1 mouse cellular context compared by ENCODE assay signal in genomic region chr9:21264272-21264999, GRCm38 (mm10).
TF ChIP-seq lines count a peak whose summit lies in the region.

No protein-coding gene starts in this region.

TF ChIP-seq in ES-E14, 5 proteins besides CTCF, POLR2A, EP300 and RAD21 (continued from another document):
- TF ChIP-seq MAFK (IDR thresholded peaks at IDR 0.05; ENCODE audit: insufficient read depth, low read depth, low read length): no peak
